ENCODE assay signal across 8 mouse cellular contexts in the genomic region with DNA sequence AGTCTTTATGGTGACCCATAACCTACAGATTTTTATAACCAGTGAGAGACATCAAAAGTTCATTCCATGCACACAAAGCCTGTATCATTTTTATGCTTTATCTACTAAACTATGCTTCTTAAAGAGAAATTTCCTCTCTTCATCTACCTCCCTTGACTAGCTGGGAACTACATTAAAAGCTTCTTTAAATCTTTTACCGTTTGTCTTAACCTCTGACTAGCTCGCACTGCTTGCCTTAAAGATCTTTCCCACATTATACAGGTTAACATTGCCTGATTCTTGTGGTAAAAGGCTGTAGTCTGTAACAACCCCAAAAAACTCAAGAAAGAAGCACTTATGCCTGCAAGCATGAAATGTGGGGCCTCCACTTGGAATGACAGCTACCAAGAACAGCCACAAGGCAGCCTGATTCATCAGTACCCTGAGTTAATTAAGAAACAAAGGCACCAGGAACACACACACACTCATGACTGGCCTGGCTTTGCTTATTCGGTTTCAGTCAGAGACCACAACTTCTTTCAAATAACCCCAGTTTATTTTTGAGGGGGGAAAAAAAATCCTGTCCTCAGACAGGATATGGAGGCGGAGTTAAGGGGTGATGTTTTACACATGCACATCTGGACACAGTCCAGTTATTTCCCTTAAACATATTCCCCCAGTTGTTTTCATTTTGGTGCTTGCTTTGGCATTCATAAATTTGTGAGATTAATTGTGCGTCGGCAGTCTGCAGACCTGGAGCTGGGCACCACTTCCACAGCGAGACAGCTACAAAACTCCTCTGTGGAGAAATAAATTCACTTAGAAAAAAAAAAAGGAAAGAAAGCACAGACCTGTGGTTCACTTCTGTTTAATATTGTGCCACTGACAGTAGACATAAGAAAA.
DNase-seq lines count a peak whose midpoint lies in the region; ATAC-seq and TF ChIP-seq lines count a peak whose summit lies in the region.

No protein-coding gene starts in this region.

- WGBS in heart, embryonic 12.5 days = 54% methylated on average over 7 of the region's 7 CpGs
- 14% methylated on average over 7 of the region's 7 CpGs for WGBS in limb, embryonic 12.5 days

- intact Hi-C loops in gastrocnemius, adult 2 months (cut with DNase I) = no loop called here

- H3K4me2 ChIP-seq in heart, embryonic 12.5 days = no peak overlapping the region
- H3K4me2 ChIP-seq in limb, embryonic 12.5 days = peak overlapping the region; percentile 42

- H3K4me1 ChIP-seq in heart, embryonic 12.5 days (replicated peaks) = peaks cover 36% of the 10 kb centered on the region
- peaks cover 64% of the 10 kb centered on the region for H3K4me1 ChIP-seq in limb, embryonic 12.5 days (replicated peaks)

- H3K9ac ChIP-seq in heart, embryonic 12.5 days = no peak overlapping the region
- peak overlapping the region; percentile 34; the same call in 1 of the 2 replicates for H3K9ac ChIP-seq in limb, embryonic 12.5 days (replicated peaks)

- H3K27ac ChIP-seq in gastrocnemius, adult 2 months = peak overlapping the region; percentile 78
- peak overlapping the region; percentile 89 for H3K27ac ChIP-seq in heart, embryonic 12.5 days (ENCODE audit: poor library complexity, severe bottlenecking)
- peak overlapping the region; percentile 97 for H3K27ac ChIP-seq in limb, embryonic 12.5 days

- DNase-seq in gastrocnemius, adult 2 months = no peak
- DNase-seq in gastrocnemius, postnatal 25 days = no peak
- DNase-seq in NIH3T3 (ENCODE audit: low read depth) = peak; percentile 96
- DNase-seq in cerebellum, adult 11 months = no peak
- no peak for DNase-seq in layer of hippocampus, postnatal 25 days (ENCODE audit: extremely low spot score in 1 of 2, low spot score in 1 of 2)

- no peaks in the 10 kb centered on the region for H3K9me3 ChIP-seq in heart, embryonic 12.5 days (replicated peaks)
- no peaks in the 10 kb centered on the region for H3K9me3 ChIP-seq in limb, embryonic 12.5 days

- H3K36me3 ChIP-seq in heart, embryonic 12.5 days = no peaks in the 10 kb centered on the region
- no peaks in the 10 kb centered on the region for H3K36me3 ChIP-seq in limb, embryonic 12.5 days

- H3K4me3 ChIP-seq in gastrocnemius, adult 2 months = peak overlapping the region; percentile 31
- H3K4me3 ChIP-seq in heart, embryonic 12.5 days = no peak overlapping the region
- no peak overlapping the region for H3K4me3 ChIP-seq in limb, embryonic 12.5 days (replicated peaks)

- 0 out of 2 replicates have a peak, but pooled peaks have one; percentile 51 for ATAC-seq in heart, embryonic 12.5 days (ENCODE audit: insufficient number of reproducible peaks, low FRiP score)
- peak; percentile 73 for ATAC-seq in limb, embryonic 12.5 days (ENCODE audit: insufficient number of reproducible peaks, insufficient read depth, low FRiP score, low TSS enrichment, low read depth)
- ATAC-seq in erythroblast, adult 5-6 weeks (replicated peaks; ENCODE audit: low FRiP score, poor library complexity, severe bottlenecking) = no peak

- no peaks in the 10 kb centered on the region for H3K27me3 ChIP-seq in heart, embryonic 12.5 days (replicated peaks)
- no peaks in the 10 kb centered on the region for H3K27me3 ChIP-seq in limb, embryonic 12.5 days

- TF ChIP-seq CTCF in gastrocnemius, adult 2 months (IDR thresholded peaks at IDR 0.05) = no peak
